Mouse (Mus musculus): ENCODE measurements around the gene Rpl35a. TPM values are rescaled to one million over a fixed set of nuclear protein-coding genes. Genes with fewer than 3 reads are reported as not detected.
A peak's percentile ranks its signal among the peaks of the same experiment; 100 is the strongest.
"Not testable (repeated sequence)": the region's sequence is repeated elsewhere in the genome, so short reads cannot be mapped to it uniquely, and the experiment has no call there.

Rpl35a gene
- total RNA-seq, 2 experiments from 2014 or later, result 2,292 to 3,720 TPM

DNA sequence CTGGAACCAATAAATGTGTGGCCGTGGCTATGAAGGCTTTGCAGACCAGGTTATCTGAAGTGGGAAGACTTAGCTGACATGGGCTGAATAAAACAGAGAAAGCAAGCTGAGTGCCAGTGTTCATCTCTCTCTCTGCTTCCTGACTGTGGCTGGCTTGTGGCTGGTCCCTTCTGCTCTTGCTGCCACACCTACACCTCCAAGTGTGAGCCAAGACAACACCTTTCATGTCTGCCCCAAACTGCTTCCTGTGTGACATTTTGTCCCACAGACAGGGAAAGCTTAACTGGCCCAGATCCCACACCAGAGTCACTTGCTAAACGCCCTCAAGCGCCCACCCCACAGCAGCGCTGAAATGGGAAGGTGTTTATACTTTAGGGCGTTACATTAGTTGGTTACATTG is 3.1 kb upstream of the Rpl35a start:
- no peak for ATAC-seq (replicated peaks; ENCODE audit: poor library complexity, severe bottlenecking)

DNA sequence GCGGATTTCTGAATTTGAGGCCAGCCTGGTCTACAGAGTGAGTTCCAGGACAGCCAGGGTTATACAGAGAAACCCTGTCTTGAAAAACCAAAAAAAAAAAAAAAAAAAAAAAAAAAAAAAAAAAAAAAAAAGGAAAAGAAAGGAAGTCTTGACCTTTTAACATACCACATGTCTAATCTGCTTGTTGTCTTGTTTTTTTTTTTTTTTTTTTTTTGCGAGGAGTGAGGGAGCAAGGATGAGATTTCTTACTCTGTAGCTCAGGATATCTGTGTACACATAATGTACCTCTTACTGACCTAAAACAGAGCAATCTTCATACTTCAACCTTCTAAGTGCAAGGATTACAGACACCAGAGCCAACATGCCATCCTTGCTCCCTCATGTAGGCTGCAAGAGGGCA is 1.3 kb upstream of the Rpl35a start:
- not testable (repeated sequence) for ATAC-seq (replicated peaks; ENCODE audit: poor library complexity, severe bottlenecking)

DNA sequence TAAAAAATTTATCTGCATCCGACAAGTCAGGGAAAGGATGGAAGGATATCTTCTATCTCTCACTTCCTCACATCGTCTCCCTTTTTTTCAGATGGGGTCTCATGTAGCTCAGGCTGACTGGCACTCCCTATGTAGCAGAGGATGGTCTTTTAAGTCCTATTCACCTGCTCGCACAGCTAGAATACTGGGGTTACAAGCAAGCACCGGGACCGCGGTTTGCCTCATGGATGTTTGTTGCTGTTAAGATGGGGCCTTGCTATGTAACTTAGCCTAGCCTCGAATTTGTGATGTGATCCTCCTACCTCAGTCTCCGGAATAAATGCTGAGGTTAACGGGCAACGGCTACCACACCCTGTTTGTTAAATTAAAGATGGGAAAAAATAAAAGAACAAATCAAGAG is 598 bp upstream of the Rpl35a start:
- ATAC-seq (replicated peaks; ENCODE audit: poor library complexity, severe bottlenecking), result no peak

DNA sequence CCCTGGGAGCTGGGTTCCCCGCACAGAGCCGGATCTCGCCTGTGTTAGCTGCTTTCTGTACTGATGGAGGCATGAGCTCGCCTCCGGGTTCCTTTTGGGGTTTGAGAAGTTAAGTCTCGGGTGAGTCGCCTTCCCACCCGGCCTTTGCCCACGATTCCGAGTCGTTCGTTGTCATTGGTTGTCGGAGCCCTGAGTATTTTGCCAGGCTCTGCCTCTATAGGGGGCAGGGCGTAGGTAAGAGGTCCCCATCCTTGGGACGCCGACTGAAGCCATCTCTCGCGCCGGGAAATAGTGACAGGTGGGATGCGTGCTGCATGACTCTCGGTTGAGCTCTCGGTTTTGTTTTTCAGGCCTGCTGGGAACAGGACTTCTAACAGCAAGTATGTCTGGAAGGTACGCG is 533 bp downstream of the Rpl35a start:
- ATAC-seq (replicated peaks; ENCODE audit: poor library complexity, severe bottlenecking), result peak; percentile 33

DNA sequence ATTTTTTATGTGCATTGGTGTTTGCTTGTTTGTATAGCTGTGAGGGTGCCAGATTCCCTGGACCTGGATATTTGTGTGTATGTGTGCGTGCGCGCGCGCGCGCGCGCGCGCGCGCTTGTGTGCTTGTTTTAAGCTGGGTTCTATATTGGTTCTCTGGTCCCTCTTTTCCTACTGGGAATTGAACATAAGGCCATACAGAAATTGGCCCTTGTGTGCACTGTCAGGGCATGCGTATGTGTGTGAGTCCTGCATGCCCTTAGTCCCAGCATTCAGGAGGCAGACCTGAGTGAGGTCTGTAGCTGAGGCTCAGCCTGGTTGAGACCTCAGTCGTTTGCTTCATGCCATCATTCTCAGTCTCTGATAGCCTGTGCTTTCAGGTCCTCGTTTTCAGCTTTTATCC is 1.8 kb downstream of the Rpl35a start:
- ATAC-seq (replicated peaks; ENCODE audit: poor library complexity, severe bottlenecking), result no peak

DNA sequence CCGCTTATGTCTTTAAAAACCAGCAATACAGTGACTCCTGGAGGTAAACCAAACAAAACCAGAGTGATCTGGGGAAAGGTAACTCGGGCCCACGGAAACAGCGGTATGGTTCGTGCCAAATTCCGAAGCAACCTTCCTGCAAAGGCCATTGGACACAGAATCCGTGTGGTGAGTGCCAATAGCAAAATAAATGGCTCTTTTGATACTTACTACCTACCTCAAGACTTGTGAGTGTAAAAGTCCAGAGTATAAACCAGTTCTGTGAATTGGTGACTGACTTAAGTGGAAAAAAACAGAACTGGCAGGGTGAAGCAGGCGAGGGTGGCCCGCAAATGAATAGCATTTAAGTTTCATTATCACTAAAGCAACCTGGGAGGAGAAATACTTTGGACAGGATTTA is 2.4 kb downstream of the Rpl35a start:
- ATAC-seq (replicated peaks; ENCODE audit: poor library complexity, severe bottlenecking), result not testable (repeated sequence)

DNA sequence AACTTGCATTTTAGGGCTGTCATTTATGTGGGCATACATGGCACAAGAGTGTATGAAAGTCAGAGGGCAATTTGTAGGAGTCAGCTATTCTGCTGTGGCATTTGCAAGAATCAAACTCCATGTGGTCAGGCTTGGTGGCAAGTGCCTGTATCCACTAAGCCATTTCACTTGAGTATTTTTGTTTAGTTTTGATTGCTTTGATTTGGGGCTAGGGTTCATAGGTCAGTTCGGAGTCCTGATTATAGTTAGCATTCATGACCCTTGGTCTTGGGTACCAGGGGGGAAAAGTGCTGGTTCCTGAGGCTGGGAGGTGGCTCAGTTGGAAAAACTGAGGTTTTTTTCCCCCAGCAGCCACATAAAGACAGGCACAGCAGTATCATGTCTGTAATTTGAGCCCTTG is 3.2 kb downstream of the Rpl35a start:
- ATAC-seq (replicated peaks; ENCODE audit: poor library complexity, severe bottlenecking), result no peak

DNA sequence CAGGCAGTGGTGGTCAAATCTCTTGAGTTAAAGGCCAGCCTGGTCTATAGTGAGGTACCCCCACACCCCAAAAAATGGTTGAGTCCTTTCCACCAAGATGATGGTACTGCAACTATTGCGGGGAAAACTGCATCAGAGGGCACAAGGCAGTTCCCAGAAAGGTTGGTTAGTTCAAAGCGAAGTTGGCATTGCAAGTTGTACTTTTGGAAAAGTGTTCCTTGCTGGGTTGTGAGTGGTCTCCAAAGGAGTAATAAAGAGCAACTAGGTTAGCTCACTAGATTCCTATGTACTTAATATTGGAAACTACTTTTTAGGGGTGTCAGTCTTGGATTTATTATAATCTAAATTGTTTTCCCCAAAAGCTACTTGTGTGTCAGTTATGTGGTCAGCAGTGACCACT is 4.7 kb downstream of the Rpl35a start:
- ATAC-seq (replicated peaks; ENCODE audit: poor library complexity, severe bottlenecking), result no peak

DNA sequence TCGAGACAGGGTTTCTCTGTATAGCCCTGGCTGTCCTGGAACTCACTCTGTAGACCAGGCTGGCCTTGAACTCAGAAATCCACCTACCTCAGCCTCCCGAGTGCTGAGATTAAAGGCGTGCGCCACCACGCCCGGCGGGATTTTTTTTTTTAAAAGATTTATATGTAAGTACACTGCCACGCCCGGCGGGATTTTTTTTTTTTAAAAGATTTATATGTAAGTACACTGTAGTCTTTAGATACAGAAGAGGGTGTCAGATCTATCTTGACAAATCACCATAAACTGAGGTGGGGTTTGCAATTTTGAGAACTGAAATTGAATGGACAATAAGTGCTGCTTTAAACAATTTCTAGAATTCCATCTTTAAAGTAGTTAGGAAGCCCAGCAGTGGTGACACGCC is 5.1 kb downstream of the Rpl35a start:
- ATAC-seq (replicated peaks; ENCODE audit: poor library complexity, severe bottlenecking), result no peak

DNA sequence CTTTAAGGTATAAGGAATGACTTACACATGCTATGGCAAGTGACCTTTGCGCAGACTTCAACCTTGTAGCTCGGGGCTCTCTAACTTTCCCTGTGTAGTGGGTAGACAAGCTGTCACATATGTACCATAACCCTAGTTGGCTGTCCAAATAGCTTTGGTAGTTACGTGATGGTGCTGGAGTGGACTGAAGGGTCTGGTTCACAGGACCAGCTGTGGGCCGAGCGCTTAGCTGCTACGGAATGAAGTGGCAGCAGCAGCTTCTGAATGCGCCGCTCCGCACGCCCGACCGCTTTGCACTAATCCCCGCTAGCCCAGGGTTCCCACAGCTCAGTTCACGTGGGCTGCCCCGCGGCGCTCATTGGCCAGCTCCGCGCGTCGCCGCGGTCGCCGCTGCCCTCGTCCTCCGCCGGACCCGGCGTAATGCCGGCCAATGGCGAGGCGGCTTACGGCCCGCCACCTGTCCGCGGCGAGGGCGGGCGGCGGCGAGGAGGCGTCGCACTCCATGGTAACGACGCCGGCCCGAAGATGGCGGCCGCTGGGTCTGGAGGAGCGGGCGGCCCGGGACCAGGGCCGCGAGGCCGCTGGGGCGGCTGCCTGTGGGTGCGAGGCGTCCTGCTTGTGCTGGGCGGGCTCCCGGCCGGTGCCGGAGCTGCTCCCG is 5.9 kb downstream of the Rpl35a start, which contains the start of gene Lmln:
Gene Lmln, plus strand, starts transcription at position 498 of the 658 bp plus-strand sequence.
- ATAC-seq (replicated peaks; ENCODE audit: poor library complexity, severe bottlenecking), result peak; percentile 91

DNA sequence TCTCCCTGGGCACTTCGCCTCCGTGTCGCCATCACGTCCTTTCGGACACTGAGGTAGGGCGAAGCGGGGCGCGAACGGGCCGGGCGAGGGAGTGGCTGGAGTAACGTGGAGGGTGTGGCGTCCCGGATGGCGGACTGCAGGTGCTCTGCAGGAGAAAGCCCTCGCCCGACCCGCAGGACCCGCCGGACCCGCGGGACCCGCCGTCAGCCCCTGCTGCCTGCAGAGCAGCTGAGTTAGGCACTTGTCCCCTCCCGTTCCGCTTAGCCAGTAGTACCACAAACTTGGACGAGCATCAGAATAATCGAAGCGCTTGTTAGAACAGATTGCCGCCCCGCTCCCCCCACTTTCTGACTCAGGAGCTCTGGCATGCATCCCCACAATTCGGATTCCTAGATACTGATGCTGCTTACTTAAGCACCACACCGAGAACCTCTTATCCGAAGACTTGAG is 6.5 kb downstream of the Rpl35a start:
- peak; percentile 30 for ATAC-seq (replicated peaks; ENCODE audit: poor library complexity, severe bottlenecking)

DNA sequence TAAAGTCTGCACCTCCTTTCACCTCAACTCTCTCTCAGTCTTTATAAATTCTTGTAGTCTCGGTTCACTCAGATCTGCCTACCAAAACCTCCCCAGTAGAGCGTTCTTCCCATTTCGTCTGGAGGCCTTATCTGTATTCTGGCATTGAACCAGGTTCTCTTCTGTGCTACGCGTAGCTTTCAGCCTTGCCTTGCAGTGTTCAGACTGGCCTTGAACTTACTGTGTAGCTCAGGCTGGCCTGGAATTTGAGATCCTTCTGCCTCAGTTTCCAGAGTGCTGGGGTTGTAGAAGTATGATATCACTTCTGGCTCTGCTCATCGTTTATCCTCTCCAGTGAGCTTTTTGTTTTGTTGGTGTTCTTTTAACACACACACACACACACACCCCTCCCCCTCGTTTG is 7.0 kb downstream of the Rpl35a start:
- no peak for ATAC-seq (replicated peaks; ENCODE audit: poor library complexity, severe bottlenecking)

DNA sequence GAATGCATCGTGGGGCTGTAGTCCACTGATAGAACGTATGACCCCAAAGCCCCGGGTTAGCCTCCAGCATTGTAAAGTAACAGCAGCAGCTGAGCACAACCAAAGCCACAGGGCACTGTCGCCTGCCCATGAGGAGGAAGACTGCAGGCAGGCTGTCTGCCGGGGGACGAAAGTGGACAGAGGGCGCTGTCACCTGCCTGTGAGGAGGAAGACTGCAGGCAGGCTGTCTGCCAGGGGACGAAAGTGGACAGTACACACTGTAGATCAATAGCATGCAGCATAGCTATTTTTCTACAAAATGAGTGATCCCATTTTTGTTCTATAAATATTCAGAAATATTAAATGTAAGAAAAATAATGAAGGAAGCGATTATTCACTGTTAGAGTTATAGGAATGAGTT is 8.4 kb downstream of the Rpl35a start:
- ATAC-seq (replicated peaks; ENCODE audit: poor library complexity, severe bottlenecking), result no peak

DNA sequence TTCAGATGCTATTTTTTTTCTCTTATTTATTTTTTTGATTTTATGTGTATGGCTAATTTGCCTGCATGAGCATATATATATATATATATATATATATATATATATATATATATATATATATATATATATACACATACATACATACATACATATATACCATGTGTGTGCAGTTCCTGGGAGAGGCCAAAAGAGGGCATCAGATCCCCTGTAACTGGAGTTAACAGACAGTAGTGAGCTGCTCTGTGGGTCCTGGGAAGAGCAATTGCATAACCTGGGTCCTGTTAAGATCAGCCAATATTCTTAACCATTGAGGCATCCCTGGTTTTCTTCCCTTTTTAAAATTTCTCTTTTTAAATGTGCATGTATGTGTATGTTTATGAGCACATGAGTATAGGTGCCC is 14.7 kb downstream of the Rpl35a start:
- ATAC-seq (replicated peaks; ENCODE audit: poor library complexity, severe bottlenecking), result peak; percentile 52; the same call in 1 of the 2 replicates

DNA sequence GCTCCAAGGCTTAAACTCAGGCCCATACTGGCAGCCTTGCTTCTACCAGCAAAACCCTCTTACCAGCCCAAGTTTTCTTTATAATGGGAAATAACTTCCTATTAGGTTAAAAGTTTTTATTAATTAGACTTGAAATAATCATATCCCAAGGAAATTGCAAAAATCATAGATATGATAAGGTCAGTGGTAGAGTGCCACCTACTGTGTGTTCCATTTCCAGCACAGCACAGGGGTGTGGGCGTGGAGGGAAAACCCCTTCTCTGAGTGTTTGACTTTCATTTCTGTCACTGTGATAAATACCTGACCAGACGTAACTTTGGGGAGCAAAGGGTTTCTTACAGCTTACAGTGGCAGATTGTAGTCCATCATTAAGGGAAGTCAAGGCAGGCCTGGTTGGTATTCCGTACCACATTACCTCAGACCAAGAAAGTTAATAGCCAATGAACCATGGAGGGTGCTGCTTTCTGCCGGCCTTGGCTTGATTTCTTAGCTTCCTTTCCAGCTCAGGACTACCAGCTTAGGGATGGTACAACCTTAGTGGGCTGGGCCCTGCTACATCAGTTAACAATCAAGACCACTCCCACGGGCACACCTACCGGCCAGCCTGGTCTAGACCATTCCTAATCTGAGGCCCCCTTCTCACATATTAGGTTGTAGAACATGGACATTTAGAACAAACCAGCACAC is 16.8 kb downstream of the Rpl35a start:
- ATAC-seq (replicated peaks; ENCODE audit: poor library complexity, severe bottlenecking), result no peak

DNA sequence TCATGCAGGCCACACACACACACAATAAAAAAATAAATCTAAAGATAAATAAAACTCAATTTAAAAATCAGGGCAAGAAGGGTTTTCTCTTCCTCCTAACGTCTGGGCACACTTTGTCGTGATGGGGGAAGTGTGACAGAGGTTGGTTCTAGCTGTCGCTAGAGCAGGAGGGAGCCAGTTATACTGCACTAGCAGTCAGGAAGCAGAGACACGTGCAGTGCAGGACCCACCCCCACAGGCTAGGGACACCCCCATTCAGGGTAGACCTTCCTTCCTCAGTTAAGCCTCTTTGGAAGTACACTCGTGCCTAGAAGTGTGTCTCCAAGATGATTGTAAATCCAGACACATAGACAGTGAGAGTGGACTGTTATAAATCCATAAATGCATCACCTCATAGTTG is 18.7 kb downstream of the Rpl35a start:
- 0 out of 2 replicates have a peak, but pooled peaks have one; percentile 15 for ATAC-seq (replicated peaks; ENCODE audit: poor library complexity, severe bottlenecking)

DNA sequence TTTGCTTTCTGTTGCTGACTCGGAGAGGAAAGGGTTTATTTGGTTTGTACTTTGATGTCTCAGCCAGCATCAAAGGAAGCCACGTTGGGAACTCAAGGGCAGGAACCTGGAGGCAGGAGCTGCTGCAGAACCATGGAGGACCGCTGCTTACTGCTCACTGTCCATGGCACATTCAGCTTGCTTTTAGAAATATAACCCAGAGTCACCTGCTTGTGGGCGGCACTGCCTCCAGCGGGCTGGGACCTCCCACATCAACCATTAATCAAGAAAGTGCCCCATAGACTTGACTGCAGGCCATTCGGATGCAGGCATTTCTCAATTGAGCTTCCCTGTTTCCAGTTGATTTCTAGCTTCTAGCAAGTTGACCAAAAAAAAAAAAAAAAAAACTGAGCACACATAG is 19.8 kb downstream of the Rpl35a start:
- 0 out of 2 replicates have a peak, but pooled peaks have one; percentile 11 for ATAC-seq (replicated peaks; ENCODE audit: poor library complexity, severe bottlenecking)

DNA sequence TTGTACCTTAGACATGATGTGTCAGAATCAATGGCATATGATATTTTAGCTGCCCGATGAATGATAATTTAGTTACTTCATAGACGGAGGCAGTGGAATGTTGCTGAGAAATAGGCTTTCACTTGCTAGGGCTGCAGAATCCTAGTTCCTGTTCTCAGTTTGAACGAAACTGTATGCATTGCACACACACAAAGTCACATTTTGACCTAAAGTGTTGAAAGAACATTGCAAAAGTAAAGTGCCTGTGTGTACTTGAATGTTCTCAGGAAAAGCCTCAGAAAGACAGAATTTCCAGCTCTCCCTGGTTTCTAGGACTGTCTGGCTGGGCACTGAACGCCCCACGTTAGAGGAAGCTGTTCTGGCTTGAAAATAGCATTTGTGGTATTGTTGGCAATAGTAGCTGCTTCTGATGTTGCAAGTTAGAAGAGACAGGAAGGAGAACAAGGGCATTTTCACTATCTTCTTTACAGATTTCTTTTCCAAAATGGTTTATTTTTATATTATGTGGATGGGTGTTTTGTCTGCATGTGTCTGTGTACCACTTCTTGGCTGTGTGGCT is 20.9 kb downstream of the Rpl35a start:
- peak; percentile 73 for ATAC-seq (replicated peaks; ENCODE audit: poor library complexity, severe bottlenecking)

DNA sequence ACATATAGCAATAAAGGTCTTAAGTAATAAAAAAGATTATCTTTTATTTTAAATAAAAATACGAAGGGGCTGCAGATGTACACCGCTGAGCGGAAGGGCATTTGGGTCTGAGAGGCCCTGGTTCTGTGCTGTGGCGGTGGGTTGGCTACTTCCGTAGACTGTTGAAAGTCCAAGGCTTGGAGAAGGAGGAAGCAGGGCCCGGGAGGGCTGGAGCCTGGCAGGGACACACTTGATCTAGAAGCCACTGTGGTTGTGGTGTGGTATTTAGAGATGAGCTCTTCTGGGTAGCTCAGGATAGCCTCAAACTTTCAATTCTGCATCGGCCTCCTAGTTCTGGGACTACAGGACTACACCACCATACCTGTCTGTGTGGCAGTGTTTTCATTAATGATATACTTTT is 23.8 kb downstream of the Rpl35a start:
- peak; percentile 67 for ATAC-seq (replicated peaks; ENCODE audit: poor library complexity, severe bottlenecking)

DNA sequence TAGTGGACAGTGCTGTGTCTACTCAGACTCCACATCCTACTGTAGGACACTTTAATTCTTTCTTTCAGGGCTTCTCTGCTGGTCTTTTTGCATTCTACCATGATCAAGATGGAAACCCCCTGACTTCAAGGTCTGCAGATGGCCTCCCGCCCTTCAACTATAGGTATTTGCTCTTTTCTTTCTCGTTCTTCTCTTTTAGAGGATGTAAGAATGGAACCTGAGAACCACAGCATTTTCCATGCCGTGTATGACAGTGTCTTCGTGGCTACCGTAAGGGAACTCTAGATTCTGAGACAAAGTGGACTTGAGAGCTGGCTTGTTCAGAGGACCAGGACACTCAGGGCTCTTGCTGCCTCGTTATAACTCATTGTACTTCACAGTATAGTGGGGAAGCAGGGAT is 26.7 kb downstream of the Rpl35a start:
- ATAC-seq (replicated peaks; ENCODE audit: poor library complexity, severe bottlenecking), result no peak

DNA sequence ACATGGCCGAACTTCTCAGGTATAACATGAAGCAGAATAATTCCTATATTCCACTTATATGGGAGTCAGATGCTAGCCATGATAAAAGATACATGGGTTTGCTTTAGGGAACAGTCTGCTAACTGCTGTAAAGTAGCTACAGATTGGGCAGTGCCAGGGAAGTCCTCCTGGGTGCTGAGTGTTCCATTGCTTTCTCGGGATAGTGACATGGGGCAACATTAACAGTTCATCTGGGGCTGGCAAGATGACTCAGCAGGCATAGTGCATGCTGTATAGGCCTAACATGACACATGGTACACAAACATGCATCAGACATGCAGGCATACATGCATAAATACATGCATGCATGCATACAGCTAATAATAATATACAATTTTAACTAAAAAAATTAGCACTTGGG is 27.7 kb downstream of the Rpl35a start:
- ATAC-seq (replicated peaks; ENCODE audit: poor library complexity, severe bottlenecking), result no peak

DNA sequence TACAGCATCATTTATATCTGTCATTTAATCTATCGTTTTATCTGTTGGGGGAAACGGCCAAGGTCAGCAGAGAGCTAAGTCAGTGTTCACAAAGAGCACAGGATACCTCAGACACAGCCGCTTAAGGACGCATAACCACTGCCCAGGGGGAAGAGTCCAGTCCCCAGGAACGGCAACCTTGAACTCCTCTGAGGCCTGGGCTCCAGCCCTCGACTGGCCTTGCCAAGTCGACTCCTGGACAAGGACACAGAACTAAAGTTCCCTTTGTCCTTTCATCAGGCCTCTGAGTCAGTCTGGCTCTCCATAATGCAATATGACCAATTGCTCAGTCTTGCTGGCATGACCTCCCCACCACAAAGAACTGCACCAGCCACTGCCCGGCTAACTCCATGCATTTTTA is 29.4 kb downstream of the Rpl35a start:
- ATAC-seq (replicated peaks; ENCODE audit: poor library complexity, severe bottlenecking), result no peak
